Mouse (Mus musculus) thymus, postnatal 25 days (tissue): ENCODE results near the gene Il33.

Source experiments
- DNase-seq: peaks from one replicate; pipeline ENCODE4 v3.0.0; 2022

Il33 gene

GRCm38 (mm10) chr19:30000406-30001365 lies 75.8 kb downstream of the Il33 start:
- DNase-seq: no peak

- DNase-seq: no peak
These were observed 76.6 kb downstream of the Il33 start for GRCm38 (mm10) chr19:30001550-30001949.

GRCm38 (mm10) chr19:30003621-30004020 lies 78.7 kb downstream of the Il33 start, which contains the start of gene Trpd52l3:
Trpd52l3 (plus strand) TSS chr19:30003790.
- DNase-seq: no peak

- DNase-seq: no peak
These were observed 81.5 kb downstream of the Il33 start for GRCm38 (mm10) chr19:30006371-30006770.
